Mouse (Mus musculus): ENCODE data around the gene Cmtm4. TPM values are rescaled to one million over a fixed set of nuclear protein-coding genes. Genes with fewer than 3 reads are reported as not detected.

The Cmtm4 gene
- polyA plus RNA-seq, 1 experiment from 2014 or later, result 2.2 TPM

DNA sequence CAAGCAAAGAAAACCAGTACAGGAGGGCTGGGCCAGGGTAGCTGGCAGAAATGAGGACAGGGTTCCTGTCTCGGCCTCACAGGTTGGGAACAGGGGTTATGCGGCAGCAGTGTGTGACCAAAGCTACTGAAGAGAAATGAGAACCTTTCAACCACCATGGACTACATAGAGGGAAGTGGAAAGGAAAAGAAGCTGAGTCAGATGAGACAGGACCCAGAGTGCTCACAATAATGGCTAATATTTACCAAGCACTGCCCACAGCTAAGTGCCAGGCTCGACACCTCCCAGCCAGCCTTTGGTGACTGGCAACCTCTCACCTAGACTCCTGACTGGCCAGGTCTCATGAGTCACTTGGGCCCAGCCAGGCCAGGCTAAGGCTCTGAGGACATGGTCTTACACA, 11.6 kb downstream of the Cmtm4 start:
- Histone ChIP-seq H3K9ac (ENCODE audit: low read length) (no peak overlapping the region), H3K4me1 (ENCODE audit: control insufficient read depth, insufficient read depth, low read length) (peaks cover 16% of the 10 kb centered on the region), H3K4me3 (ENCODE audit: low read depth, low read length) (no peak overlapping the region), H3K36me3 (ENCODE audit: control insufficient read depth, insufficient read depth, low read length) (no peaks in the 10 kb centered on the region), H3K9me3 (ENCODE audit: control insufficient read depth, low read length) (no peaks in the 10 kb centered on the region), H3K27me3 (ENCODE audit: control insufficient read depth, insufficient read depth, low read length) (no peaks in the 10 kb centered on the region), H3K27ac (ENCODE audit: low read depth, low read length) (no peak overlapping the region), H3K4me2 (no peak overlapping the region)
- peak; percentile 70 for DNase-seq (ENCODE audit: low spot score, missing footprints)
- WGBS, result 80% methylated on average over 3 of the region's 3 CpGs
- no peak for ATAC-seq (ENCODE audit: low FRiP score)

DNA sequence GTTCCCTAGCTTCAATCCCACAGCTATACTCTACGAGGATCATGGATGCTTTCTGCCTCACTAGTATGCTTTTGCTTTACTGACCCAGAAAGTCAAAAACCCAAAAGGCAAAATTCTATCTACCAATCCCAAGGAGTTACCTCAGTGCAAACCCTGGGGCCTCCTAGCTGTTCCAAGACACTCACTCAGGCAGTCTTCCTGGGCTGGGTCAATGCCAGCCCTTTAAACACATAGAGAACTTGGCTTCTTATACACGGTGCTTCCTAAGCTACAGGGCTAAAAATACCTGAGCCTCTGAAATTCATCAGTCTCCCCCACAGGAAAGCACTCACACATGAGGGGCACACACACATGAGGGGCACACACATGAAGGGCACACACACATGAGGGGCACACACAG, 12.3 kb downstream of the Cmtm4 start:
- no peak overlapping the region for H3K27ac ChIP-seq (ENCODE audit: low read depth, low read length)
- no peak overlapping the region for H3K4me2 ChIP-seq
- H3K36me3 ChIP-seq (ENCODE audit: control insufficient read depth, insufficient read depth, low read length), result no peaks in the 10 kb centered on the region
- no peak overlapping the region for H3K9ac ChIP-seq (ENCODE audit: low read length)
- 93% methylated on average over 2 of the region's 2 CpGs for WGBS
- H3K4me1 ChIP-seq (ENCODE audit: control insufficient read depth, insufficient read depth, low read length), result peaks cover 16% of the 10 kb centered on the region
- ATAC-seq (ENCODE audit: low FRiP score), result no peak
- no peak overlapping the region for H3K4me3 ChIP-seq (ENCODE audit: low read depth, low read length)
- no peak for DNase-seq (ENCODE audit: low spot score, missing footprints)
- H3K9me3 ChIP-seq (ENCODE audit: control insufficient read depth, low read length), result no peaks in the 10 kb centered on the region
- H3K27me3 ChIP-seq (ENCODE audit: control insufficient read depth, insufficient read depth, low read length), result no peaks in the 10 kb centered on the region

- Histone ChIP-seq H3K9me3 (ENCODE audit: control insufficient read depth, low read length) (no peaks in the 10 kb centered on the region), H3K4me1 (ENCODE audit: control insufficient read depth, insufficient read depth, low read length) (peaks cover 8% of the 10 kb centered on the region), H3K27me3 (ENCODE audit: control insufficient read depth, insufficient read depth, low read length) (no peaks in the 10 kb centered on the region), H3K36me3 (ENCODE audit: control insufficient read depth, insufficient read depth, low read length) (no peaks in the 10 kb centered on the region), H3K27ac (ENCODE audit: low read depth, low read length) (no peak overlapping the region), H3K4me3 (ENCODE audit: low read depth, low read length) (no peak overlapping the region), H3K4me2 (no peak overlapping the region), H3K9ac (ENCODE audit: low read length) (no peak overlapping the region)
- DNase-seq (ENCODE audit: low spot score, missing footprints) (peak; percentile 72), ATAC-seq (ENCODE audit: low FRiP score) (no peak)
- WGBS, result 82% methylated on average over 5 of the region's 5 CpGs
Measured at GRCm38 (mm10) chr8:104380961-104381411, 14.6 kb downstream of the Cmtm4 start.

DNA sequence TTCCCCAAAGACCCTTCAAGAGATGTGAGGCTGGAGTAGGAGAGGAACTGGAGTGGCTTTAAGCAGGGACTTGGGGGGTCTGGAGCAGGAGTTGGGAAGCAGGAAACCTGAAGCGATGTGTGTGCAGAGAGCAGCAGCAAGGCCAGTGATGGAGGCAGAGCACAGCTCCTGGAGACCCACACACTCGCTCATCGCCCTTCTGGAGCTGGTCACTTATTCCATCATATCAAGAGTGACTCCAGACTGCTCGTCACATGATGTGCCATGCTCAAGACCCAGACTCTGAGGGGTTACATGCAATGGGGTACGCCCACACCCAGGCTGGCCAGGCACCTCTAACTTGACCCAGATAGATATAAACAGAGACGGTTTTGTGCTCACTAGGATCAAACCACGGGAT, 15.3 kb downstream of the Cmtm4 start:
- no peaks in the 10 kb centered on the region for H3K27me3 ChIP-seq (ENCODE audit: control insufficient read depth, insufficient read depth, low read length)
- no peak overlapping the region for H3K9ac ChIP-seq (ENCODE audit: low read length)
- H3K4me2 ChIP-seq, result no peak overlapping the region
- no peaks in the 10 kb centered on the region for H3K36me3 ChIP-seq (ENCODE audit: control insufficient read depth, insufficient read depth, low read length)
- 88% methylated on average over 7 of the region's 7 CpGs for WGBS
- no peak overlapping the region for H3K27ac ChIP-seq (ENCODE audit: low read depth, low read length)
- H3K4me1 ChIP-seq (ENCODE audit: control insufficient read depth, insufficient read depth, low read length), result peaks cover 8% of the 10 kb centered on the region
- DNase-seq (ENCODE audit: low spot score, missing footprints) (peak; percentile 70), ATAC-seq (ENCODE audit: low FRiP score) (no peak)
- no peak overlapping the region for H3K4me3 ChIP-seq (ENCODE audit: low read depth, low read length)
- no peaks in the 10 kb centered on the region for H3K9me3 ChIP-seq (ENCODE audit: control insufficient read depth, low read length)

DNA sequence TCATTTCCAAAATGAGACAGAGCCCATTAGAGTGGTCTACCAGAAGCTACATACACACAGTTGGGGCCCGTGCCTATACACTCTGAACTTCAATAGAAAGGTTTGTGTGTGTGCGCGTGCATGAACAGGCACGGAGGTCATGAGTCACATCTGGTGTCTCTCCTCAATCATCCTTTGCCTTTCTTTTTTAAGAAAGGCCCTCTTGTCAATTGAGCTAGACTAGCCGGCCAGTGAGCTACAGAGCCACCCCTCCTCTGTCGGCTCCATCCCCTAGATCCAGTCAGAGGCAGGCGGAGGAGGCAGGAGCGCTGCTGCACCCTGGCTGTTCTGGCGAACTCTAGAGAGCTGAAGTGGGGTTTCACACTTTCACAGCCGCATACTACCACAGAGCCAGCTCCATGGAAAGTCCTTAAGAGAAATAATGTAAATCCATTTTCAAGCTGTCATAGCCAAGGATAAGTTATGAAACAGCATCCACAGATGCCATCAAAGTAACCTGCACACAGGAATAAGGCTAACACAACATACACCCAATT, 16.2 kb downstream of the Cmtm4 start:
- H3K27ac ChIP-seq (ENCODE audit: low read depth, low read length), result no peak overlapping the region
- no peaks in the 10 kb centered on the region for H3K27me3 ChIP-seq (ENCODE audit: control insufficient read depth, insufficient read depth, low read length)
- no peak overlapping the region for H3K4me3 ChIP-seq (ENCODE audit: low read depth, low read length)
- no peaks in the 10 kb centered on the region for H3K36me3 ChIP-seq (ENCODE audit: control insufficient read depth, insufficient read depth, low read length)
- DNase-seq (ENCODE audit: low spot score, missing footprints), result peak; percentile 70
- no peaks in the 10 kb centered on the region for H3K9me3 ChIP-seq (ENCODE audit: control insufficient read depth, low read length)
- H3K9ac ChIP-seq (ENCODE audit: low read length), result no peak overlapping the region
- WGBS, result 60% methylated on average over 10 of the region's 10 CpGs
- ATAC-seq (ENCODE audit: low FRiP score), result peak; percentile 25; the same call in 1 of the 2 replicates
- H3K4me1 ChIP-seq (ENCODE audit: control insufficient read depth, insufficient read depth, low read length), result peaks cover 8% of the 10 kb centered on the region
- H3K4me2 ChIP-seq, result no peak overlapping the region

GRCm38 (mm10) chr8:104376669-104377068, 18.9 kb downstream of the Cmtm4 start:
- no peak for ATAC-seq (ENCODE audit: low FRiP score)
- no peak for DNase-seq (ENCODE audit: low spot score, missing footprints)
- Histone ChIP-seq H3K4me3 (ENCODE audit: low read depth, low read length) (no peak overlapping the region), H3K4me2 (no peak overlapping the region), H3K4me1 (ENCODE audit: control insufficient read depth, insufficient read depth, low read length) (peaks cover 8% of the 10 kb centered on the region), H3K27ac (ENCODE audit: low read depth, low read length) (no peak overlapping the region), H3K36me3 (ENCODE audit: control insufficient read depth, insufficient read depth, low read length) (no peaks in the 10 kb centered on the region), H3K9ac (ENCODE audit: low read length) (no peak overlapping the region), H3K27me3 (ENCODE audit: control insufficient read depth, insufficient read depth, low read length) (no peaks in the 10 kb centered on the region), H3K9me3 (ENCODE audit: control insufficient read depth, low read length) (no peaks in the 10 kb centered on the region)
- 47% methylated on average over 11 of the region's 11 CpGs for WGBS

DNA sequence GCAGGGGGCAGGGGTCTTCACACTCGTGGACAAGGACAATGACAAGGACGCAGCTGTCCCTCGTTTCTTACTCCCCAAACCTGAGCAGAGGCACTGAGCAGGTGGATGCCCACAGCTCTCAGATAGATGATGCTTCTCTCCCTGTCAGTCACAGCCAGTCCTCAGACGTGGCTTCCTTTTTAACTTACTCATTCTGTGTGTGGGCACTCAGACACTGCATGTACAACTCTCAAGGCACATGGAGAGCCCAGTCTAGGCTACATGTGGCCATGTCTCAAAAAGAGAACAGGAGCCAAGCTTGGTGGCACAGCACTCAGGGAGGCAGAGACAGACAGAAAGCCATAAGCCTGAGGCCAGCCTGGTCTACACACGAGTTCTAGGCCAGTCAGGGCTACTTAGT, 19.6 kb downstream of the Cmtm4 start:
- H3K9ac ChIP-seq (ENCODE audit: low read length), result no peak overlapping the region
- H3K36me3 ChIP-seq (ENCODE audit: control insufficient read depth, insufficient read depth, low read length), result no peaks in the 10 kb centered on the region
- DNase-seq (ENCODE audit: low spot score, missing footprints) (no peak), ATAC-seq (ENCODE audit: low FRiP score) (no peak)
- no peaks in the 10 kb centered on the region for H3K9me3 ChIP-seq (ENCODE audit: control insufficient read depth, low read length)
- peaks cover 8% of the 10 kb centered on the region for H3K4me1 ChIP-seq (ENCODE audit: control insufficient read depth, insufficient read depth, low read length)
- no peak overlapping the region for H3K4me3 ChIP-seq (ENCODE audit: low read depth, low read length)
- 64% methylated on average over 5 of the region's 5 CpGs for WGBS
- no peaks in the 10 kb centered on the region for H3K27me3 ChIP-seq (ENCODE audit: control insufficient read depth, insufficient read depth, low read length)
- H3K27ac ChIP-seq (ENCODE audit: low read depth, low read length), result no peak overlapping the region
- H3K4me2 ChIP-seq, result no peak overlapping the region

DNA sequence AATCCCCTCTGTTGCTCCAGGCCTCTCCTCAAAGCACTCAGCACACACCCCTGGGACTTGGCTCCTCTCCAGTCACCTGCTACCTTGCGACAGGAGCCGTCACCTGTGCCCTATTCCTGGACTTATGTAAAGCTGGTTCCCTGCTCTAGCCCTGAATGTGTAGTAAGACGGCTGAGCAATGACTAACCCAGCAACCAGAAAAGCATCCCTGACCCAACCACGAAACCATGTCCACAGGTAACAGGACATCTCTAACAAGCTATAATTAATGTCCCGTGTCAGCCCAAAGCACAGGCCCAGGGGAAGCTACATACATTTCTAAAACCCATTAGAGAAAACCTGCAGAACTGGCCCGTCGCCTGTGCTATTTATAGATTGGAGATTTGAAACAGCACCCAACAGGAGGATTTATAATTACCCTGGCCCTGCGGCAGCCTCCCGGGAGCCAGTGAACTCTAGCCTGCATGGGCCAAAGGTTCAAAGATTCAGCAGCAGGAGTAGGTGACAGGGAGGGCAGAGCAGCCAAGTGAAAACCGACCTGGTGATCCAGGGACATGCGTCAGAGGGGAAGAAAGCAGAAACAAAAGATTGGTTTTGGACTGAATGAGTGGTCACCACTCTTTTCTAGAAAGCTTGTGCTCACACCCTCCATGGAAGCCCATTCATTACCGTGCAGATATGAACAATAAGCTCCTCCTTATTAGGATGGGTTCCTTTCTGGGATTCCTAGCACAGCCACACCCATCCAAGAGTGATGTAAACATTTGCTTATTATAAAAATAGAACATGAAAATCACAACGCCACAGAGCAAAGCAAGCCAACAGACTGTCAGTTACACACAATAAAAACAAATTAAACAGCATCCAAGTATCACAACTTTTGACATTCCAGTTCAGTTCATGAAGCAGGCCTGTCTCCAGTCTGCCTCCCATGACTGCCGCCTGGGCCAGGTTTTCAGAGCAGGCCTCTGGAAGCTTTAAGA, 20.5 kb downstream of the Cmtm4 start:
- Histone ChIP-seq H3K9ac (ENCODE audit: low read length) (no peak overlapping the region), H3K27me3 (ENCODE audit: control insufficient read depth, insufficient read depth, low read length) (no peaks in the 10 kb centered on the region), H3K36me3 (ENCODE audit: control insufficient read depth, insufficient read depth, low read length) (no peaks in the 10 kb centered on the region), H3K4me1 (ENCODE audit: control insufficient read depth, insufficient read depth, low read length) (peaks cover 8% of the 10 kb centered on the region), H3K4me3 (ENCODE audit: low read depth, low read length) (no peak overlapping the region), H3K9me3 (ENCODE audit: control insufficient read depth, low read length) (no peaks in the 10 kb centered on the region), H3K27ac (ENCODE audit: low read depth, low read length) (no peak overlapping the region), H3K4me2 (no peak overlapping the region)
- no peak for ATAC-seq (ENCODE audit: low FRiP score)
- 63% methylated on average over 14 of the region's 14 CpGs for WGBS
- no peak for DNase-seq (ENCODE audit: low spot score, missing footprints)

DNA sequence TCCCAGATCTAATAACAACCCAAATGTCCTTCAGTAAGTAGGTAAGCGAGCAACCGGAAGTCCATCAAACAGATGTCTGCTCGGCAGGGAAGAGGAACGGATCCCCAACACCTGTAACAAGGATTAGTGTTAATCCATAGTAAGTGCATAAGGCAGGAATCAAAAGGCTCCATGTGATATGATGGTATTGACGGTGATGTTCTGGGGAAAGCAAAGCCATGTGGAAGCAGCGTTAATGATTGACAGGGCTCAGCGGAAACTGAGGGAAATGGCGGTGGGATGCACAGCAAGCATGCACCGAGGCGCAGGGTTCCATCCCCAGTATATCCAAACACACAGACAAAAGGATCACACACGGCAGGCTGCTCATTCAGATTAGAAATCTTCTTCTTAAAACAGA, 21.3 kb downstream of the Cmtm4 start:
- Histone ChIP-seq H3K4me1 (ENCODE audit: control insufficient read depth, insufficient read depth, low read length) (peaks cover 6% of the 10 kb centered on the region), H3K9ac (ENCODE audit: low read length) (no peak overlapping the region), H3K4me3 (ENCODE audit: low read depth, low read length) (no peak overlapping the region), H3K9me3 (ENCODE audit: control insufficient read depth, low read length) (no peaks in the 10 kb centered on the region), H3K27ac (ENCODE audit: low read depth, low read length) (no peak overlapping the region), H3K36me3 (ENCODE audit: control insufficient read depth, insufficient read depth, low read length) (no peaks in the 10 kb centered on the region), H3K4me2 (no peak overlapping the region), H3K27me3 (ENCODE audit: control insufficient read depth, insufficient read depth, low read length) (no peaks in the 10 kb centered on the region)
- ATAC-seq (ENCODE audit: low FRiP score) (no peak), DNase-seq (ENCODE audit: low spot score, missing footprints) (no peak)
- WGBS, result 70% methylated on average over 11 of the region's 11 CpGs
